Mouse (Mus musculus): Measurements from ENCODE around the gene Tesmin.
A peak's percentile ranks its signal among the peaks of the same experiment; 100 is the strongest.

Gene Tesmin

DNA sequence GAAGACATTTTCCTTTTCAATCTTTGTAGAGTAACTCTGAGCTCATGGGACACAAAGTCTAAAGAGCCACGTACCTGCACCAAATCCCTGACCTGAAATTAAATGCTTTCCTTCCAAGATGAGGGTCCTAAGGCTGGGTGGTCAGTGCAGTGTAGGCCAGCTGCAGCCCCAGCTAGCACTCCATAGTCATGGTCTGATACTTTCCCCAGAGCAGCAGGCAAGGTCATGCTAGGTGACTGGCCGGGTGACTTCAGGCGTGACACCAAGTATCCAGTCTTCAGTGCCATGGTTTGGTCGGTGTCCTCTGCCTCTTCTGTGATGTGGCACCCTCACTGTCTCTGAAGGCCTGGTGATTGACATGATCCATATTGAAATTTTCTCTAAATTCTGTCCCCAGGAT is 11.4 kb downstream of the Tesmin start:
- no peak for DNase-seq

DNA sequence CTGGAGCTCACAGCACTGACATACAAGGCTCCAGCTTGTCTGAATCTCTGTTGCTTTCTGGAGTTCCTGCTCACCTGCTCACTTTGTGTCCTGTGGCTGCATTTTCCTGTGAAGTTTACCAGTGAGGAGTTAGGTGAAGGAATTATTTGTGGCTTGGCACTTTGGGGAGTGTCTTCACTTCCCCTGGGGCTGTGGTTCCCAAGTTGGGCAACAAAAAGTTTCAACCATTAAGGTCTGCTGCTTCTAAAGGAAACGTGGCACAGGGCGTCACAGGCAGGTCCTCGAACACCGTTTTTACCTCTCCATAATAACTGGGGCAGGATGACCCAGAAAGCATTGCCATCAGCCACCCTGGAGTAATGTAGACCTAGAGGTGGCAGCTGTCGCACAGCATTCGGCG is 12.8 kb downstream of the Tesmin start:
- no peak for DNase-seq

DNA sequence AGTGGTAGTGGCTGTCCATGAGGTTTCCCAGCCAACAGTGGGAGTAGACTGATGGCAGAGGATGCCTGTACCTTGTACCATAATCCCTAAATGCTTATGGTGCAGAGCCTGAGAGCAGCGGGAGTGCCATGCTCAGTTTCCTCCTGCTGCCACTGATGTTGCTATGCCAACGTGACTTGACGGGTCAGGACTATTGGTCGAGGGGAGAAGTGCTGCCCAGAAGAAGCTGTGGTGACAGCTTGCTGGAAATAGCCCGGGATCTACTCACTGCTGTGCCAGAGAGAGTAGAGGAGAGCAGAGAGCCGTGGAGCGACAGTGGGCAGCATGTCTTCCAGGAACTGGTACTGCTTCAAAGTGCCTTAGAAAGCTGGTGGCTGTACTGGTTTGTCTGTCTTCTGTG is 13.3 kb downstream of the Tesmin start:
- DNase-seq, result no peak

GRCm38 (mm10) chr19:3402390-3402789 is 13.7 kb downstream of the Tesmin start:
- no peak for DNase-seq

GRCm38 (mm10) chr19:3404030-3404429 is 15.4 kb downstream of the Tesmin start:
- no peak for DNase-seq

DNA sequence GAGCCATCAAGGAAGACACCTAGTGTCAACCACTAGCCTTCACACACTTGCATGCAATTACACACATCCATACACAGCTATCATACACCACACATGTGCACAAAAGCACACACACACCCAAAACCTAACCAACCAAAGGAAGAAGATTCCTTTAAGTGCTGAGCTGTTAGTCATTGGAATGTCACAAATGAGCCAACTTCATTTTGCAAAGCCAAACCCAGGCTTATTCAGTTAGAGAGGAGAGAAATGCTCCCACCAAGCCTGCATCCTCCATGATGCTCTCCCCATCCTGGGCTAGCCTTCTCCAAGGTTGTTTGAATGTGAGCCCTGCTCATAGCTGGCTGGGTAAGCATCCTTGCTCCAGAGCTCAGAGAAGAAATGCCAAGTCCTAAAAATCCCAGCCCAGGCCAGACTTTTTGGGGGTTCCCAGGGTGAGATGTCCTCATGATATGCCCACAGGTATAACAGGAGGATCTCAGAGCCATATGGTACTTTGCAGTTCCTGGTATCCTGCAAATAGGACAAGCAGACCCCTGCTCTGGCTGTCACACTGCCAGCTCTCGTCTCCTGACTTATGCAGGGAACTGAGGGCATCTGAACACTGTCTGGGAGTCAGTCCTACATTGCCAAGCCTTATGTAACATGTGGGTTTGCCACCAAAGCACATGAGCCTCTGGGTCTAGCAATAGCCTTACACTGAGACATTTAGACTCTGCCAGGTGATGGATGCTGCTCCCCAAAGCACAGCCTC is 17.0 kb downstream of the Tesmin start:
- DNase-seq, result no peak

GRCm38 (mm10) chr19:3414268-3414733 is 25.6 kb downstream of the Tesmin start, which contains the start of gene Gal:
TSS of gene Gal (minus strand) at chr19:3414544.
- DNase-seq, result peak; percentile 57

DNA sequence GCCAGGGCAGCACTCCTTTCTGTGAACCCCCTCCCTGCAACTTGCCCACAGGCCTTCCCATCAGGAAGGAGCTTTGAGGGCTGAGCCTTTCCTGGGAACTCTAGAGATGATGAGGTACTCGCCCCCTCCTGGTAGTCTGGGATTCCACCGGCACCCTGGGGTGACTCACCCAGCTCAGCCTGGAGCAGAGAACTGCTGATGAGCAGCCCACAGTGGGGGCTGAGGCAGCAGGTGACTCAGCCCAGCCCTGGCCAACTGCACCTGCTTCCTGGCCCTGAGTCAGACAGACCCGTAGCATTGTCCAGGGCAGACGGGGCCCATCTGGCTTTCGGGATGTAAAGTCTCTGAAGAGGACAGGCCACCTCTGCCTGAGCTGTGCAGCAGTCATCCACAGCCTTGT is 30.6 kb downstream of the Tesmin start:
- no peak for DNase-seq

- DNase-seq, result peak; percentile 50
Measured at GRCm38 (mm10) chr19:3422488-3422887, 33.8 kb downstream of the Tesmin start.

DNA sequence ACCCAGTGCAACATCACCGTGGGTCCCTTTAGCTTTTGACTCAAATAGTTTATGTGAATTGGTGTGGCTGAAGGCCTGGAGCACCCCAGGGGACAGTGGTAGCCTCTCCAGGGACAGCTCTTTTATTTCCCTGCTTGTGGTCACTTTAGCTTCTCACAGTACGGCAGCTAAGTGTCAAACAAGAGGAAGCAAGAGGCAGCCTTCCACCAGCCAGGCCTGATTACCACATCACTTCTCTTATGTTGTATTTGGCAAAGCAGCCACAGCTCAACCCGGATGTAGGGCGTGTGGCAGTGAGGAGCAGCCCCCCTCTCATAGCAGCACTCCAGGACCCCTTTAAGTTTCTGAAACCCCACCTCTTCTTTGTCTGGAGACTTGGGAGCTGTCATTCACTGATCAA is 34.3 kb downstream of the Tesmin start:
- peak; percentile 57 for DNase-seq

DNA sequence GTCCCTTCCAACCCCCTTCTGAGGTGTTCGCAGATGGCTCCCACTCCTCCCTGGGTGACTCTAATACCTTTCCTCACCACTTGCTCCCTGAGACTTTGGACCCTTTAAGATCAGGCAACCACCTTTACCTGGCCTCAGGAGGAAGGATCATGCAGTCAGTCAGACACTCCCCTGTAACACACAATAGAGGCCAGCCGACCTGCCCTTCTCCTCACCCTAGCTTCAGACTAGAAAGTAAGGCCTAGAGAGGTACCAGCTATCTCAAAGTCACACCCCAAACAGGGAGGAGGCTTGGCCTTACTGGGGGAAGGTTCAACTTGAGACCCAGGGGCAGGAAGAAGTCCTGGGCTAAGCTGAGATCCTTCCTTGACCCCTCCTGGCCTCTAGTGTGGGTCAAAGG is 35.6 kb downstream of the Tesmin start:
- DNase-seq, result no peak

GRCm38 (mm10) chr19:3428057-3428830 is 39.6 kb downstream of the Tesmin start:
- no peak for DNase-seq

DNA sequence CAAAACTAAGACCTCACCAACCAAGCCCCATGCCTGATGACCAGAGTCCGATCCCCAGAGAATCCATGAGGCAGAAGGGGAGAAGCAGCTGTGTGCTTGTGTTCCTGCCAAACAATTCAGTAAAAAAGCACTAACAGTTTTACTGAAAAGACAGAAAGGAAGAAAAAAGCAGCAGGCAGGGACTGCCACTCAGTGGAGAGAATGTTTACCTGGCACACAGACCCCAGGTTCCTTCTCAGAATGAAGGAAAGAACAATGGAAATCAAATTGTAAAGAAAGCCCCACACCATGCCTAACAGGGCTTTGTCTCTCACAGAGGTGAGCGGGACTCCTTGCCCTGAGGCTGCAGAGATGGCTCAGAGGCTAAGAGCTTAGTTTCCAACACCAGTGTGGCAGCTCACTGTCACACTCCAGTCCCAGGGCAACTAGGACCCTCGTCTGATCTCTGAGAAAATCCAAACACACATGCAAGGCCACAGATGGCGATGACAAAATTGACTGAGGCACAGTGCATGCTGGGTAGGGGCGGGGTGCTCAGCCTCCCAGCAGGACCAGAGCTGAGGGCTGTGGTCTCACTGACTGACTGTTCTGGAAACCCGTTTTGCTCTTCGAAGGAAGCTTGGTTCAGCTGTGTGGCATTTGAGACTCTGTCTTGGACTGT is 40.6 kb downstream of the Tesmin start:
- peak; percentile 22 for DNase-seq

GRCm38 (mm10) chr19:3431066-3431465 is 42.4 kb downstream of the Tesmin start:
- DNase-seq, result no peak

DNA sequence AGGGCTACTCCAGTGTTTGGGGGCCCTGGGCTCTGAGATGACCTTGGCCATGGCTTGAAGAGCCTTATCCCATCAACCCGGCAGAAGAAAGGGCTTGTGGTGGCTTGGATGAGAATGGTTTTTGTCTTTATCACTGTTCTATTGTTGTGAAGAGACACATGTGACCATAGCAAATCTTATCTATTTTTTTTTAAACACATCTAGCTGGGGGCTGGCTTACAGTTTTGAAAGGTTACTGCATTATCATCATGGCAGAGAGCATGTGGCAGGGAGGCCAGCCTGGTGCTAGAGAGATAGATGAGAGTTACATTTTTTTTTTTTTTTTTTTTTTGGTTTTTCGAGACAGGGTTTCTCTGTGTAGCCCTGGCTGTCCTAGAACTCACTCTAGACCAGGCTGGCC is 43.3 kb downstream of the Tesmin start:
- DNase-seq, result no peak

GRCm38 (mm10) chr19:3434124-3434523 is 45.5 kb downstream of the Tesmin start:
- no peak for DNase-seq

DNA sequence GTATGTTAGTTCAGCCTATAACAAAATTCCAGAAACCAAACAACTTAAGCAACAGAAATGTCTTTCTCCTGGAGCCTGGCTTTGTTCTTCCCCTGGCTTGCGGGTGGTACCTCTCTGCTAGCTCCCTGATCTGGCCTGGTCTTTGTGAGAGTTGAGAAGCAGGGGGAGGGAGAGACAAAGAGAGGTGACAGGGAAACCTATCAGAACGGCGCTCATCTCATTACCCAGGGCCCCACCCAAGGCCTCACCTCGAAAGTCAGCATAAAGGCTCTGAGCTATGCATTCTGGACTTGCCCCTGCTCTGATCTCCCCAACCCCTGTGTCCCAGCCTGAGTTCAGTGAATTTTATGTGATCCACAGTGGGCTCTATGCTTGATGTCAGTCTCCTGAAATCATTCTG is 46.0 kb downstream of the Tesmin start:
- DNase-seq, result no peak

GRCm38 (mm10) chr19:3435824-3436223 is 47.2 kb downstream of the Tesmin start:
- no peak for DNase-seq

- DNase-seq, result peak; percentile 41
Measured at GRCm38 (mm10) chr19:3436840-3437239, 48.2 kb downstream of the Tesmin start.

GRCm38 (mm10) chr19:3437980-3438379 is 49.3 kb downstream of the Tesmin start:
- DNase-seq, result no peak

DNA sequence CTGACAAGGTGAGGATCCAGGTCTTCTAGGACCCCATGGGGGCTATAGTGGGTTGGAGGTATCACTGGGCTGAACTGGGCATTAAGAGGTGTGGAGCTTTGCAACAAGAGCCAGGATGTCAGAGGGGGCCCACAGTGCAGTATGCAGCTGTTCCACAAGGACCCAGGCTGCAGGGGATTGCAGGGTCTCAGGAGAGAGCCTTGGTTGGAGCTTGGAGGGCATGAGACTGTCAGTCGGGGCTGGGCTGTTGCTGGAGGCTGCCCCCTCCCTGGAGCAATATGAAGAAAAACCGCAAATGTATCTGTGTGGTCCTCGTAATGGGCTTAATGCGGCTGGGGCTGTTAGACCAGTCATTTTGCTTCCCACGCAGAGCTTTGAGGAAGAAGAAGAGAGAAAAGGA is 52.0 kb downstream of the Tesmin start:
- no peak for DNase-seq

GRCm38 (mm10) chr19:3441092-3441491 is 52.4 kb downstream of the Tesmin start:
- DNase-seq, result no peak

GRCm38 (mm10) chr19:3447348-3447747 is 58.7 kb downstream of the Tesmin start:
- no peak for DNase-seq

- DNase-seq, result peak; percentile 37
Measured at GRCm38 (mm10) chr19:3449248-3449647, 60.6 kb downstream of the Tesmin start.
